Mouse (Mus musculus): ENCODE results near the gene Mrps7. TPM values are rescaled to one million over a fixed set of nuclear protein-coding genes. Genes with fewer than 3 reads are reported as not detected.
A peak's percentile ranks its signal among the peaks of the same experiment; 100 is the strongest.

The Mrps7 gene
- total RNA-seq, 2 experiments from 2014 or later: 67.0 to 69.9 TPM

DNA sequence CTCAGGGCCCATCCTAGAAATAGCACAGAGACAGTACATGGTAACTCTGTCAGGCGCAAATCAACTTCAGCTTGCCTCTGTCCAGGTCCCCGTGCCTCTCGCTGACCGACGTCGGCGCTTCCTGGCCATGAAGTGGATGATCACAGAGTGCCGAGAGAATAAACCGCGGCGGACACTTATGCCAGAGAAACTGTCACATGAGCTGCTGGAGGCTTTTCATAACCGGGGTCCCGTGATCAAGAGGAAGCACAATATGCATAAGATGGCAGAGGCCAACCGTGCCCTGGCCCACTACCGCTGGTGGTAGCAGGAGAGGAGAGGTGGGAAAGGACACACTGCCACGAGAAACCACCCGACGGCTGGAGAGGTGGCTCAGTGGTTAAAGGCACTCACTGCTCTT, 3.0 kb downstream of the Mrps7 start:
- no peak for DNase-seq
- intact Hi-C loops (cut with DNase I): no loop called here

DNA sequence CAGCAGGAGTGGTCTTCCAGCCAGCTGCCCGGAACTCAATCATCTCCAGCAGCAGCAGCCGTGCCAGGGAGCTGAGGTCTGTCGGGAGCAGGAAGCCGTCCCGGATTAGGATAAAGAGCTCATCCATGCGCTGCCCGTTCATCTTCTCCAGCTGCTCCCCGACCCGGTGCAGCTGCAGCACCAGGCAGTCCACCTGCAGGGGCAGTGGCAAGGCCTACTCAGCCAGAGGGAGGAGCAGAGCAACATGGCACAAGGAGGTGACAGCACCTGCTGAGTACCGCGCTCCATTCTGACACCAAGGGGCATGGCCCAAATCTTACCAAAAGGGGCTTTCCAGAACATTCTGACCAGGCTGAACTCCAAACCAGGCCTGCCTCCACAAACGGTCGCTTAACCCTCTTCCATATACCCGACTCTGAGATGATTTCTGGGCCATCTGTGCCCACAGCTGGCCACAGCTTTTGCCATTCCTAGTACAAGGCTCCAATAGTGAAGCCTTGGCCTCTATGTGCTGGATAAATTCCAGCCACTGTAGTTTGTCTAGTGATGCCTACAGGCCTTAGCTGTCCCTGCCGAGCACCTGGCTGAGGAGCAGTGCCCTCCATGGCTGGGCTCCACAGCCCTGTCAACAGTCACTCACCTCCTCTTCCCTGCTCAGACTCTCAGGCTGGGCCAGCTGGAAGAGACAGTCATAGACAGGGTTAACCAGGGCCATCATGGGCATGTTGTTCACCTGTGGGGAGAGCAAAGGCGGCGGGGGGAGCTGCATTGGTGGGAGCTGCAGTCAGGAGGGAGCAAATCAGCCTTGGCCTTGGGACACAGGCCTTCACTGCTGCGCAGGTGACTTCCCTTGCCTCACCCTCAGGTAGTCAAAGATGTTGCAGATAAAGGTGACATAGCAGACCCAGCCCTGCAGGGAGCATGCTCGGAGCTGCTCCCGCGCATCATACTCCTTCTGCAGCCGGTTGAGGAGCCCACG, 5.0 kb downstream of the Mrps7 start:
- intact Hi-C loops (cut with DNase I): no loop called here
- DNase-seq: no peak

DNA sequence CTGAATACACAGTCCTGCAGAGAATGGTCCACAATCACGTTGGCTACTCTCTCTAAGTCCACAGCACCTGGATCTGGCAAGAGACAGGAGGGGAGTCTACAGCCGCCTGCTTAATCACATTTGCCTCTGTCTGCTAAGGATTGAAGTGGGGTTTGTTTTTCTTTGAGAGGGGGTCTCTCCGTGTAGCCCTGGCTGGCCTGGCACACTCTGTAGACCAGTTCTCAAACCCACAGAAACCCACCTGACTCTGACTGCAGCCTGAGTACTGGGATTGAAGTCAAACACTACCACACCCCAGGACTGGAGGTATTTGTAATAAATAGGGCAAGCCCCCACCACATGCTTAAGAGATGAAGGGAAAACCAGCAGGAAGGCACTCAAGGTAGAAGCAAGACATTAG, 5.9 kb downstream of the Mrps7 start:
- DNase-seq: no peak
- intact Hi-C loops (cut with DNase I): no loop called here

DNA sequence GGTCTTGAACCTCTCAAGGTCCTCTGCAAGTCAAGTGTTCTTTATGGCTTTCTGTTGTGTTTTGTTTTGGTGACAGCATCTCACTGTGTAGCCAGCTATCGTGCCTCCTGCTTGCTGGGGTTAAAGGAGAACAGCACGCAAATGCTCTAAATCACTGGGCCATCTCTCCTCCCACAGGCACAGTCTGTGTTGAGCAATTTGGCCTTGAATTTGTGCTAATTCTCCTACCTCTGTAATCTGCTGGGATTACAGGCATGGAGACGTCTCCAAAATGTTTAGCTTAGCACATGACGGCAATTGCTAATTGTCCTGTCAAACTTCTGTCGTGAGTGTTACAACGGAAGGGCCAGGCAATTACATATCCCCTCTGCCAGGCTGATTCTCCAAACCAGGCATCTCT, 7.4 kb downstream of the Mrps7 start:
- intact Hi-C loops (cut with DNase I): no loop called here
- no peak for DNase-seq

DNA sequence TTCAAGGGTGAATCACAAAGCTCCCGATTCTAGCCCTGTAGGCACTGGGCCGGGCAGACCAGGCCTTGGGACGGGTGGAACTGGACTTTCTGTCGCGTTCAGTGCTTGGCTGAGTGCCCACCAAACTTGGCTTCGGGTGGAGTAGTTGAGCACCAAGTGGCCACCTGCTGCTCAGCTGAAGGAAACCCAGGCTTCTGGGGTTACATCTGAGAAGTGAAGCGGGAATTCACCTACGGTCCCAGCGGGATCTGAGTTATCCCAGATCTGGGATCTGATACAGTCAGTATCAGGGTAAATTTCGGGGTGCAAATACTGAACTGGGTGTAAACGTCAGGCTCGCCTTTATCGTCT, 8.3 kb downstream of the Mrps7 start:
- intact Hi-C loops (cut with DNase I): no loop called here
- peak; percentile 83 to 90 for DNase-seq

DNA sequence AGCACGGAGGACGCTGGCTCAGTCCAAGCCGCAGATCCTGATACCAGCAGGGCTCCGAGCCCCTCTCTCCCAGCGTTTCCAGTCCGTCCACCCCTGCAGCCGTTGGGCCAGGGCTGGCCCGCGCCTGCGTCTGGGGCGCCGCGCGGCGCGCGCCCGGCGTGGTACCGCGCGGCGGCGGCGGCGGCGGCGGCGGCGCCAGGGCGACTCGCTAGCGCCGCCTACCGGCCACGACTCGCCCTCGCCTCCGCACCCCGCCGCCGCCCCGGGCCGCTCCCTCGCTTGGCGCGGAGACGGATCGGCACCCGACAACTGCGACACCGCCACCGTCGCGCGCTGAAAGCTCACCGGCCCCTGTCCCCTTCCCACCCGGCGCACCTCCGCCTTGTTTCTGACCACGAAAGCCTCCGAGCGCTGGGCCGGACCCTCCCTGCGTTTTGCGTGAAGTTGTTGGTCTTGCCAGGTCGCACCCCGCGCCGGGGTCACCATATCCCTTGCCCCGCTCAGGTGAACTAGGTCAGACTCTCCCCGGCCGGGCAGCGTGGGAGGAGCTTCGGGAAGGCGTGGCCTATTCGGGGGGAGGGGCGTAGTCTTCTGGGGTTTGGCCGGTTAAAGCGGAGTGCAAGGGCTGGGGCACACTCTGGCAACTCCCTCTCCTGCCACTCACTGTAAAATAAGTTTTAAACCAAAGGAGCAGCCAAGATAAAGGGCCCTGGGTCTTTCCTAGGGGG, 8.8 kb downstream of the Mrps7 start, which contains the start of gene Mif4gd:
Gene Mif4gd, minus strand, starts transcription at position 560 of the 728 bp plus-strand sequence.
- DNase-seq: peak; percentile 91 to 95

DNA sequence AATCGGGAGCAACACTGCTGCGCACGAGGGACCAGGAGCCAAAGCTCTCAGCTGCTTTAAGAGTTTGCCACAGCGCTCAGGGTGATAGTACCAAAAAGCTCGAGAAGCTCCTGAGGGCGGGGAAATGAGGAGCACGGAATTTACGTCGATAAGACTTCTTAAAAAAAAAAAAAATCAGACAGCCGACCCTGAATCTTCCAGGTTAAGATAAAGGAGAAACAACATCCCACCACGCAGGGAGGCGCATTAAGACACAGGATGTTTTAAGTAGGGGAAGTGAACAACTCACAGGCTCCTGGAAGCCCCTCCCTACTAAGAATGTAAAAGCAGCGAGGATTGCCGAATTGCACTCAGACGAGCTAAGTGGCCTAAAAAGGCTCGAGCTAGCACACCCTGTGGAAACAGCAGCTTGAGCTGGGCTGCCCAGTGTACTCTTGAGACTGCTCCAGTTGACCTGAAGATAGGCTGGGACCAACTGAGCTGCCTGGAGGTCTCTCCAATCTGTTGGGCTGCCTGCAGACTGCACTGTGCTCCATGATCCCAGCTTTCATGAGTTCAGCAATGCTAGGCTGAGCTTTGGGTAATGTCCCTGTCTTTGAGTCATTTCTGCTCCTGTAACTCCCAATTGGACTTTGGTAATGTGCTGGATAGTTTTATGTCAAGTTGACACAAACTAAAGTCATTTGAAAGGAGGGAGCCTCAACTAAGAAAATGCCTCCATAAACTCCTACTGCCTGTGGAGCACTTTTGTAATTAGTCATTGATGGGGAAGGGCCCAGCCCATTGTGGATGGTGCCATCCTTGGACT, 9.6 kb downstream of the Mrps7 start:
- DNase-seq: peak in 1 of 2 experiments; percentile 38
- intact Hi-C loops (cut with DNase I): no loop called here

More for the DNA sequence above, 8.8 kb downstream of the Mrps7 start, which contains the start of gene Mif4gd:
- intact Hi-C loops (cut with DNase I): no loop called here

DNA sequence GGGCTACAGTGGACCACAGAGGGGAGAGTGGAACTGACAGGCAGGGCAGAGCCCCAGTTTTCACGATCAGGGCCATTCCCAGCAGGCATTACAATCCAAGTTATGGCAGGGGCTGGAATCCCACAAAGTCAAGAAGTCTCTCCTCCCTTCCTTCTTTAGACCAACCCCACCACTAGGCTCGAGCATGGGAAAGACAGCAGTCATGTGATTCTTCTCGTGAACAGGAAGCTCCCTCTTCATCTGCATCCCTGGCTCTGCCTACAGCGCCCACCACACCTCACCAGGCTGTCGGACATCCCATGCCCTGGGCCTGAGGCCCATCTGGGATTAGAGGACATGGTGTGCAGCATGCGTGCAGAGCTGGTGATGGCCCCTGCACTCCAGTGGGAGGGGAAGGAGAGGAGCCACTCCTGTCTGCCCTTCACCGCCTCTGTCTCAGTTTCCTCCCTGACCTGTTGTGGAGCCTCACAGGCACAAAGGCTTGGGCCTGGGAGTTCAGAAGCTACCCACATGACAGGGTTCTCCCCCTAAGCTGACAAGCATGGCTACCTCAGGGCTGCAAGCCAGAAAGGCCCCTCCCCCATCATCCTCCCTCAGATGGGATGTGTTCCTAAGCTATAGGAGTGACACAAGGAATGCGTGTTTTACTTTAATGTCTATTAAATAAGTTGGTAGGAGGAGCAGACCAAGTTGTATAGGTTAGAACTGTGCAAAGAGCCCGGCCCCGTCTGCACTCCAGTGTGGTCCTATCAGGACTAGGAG, 10.8 kb downstream of the Mrps7 start:
- intact Hi-C loops (cut with DNase I): no loop called here

DNA sequence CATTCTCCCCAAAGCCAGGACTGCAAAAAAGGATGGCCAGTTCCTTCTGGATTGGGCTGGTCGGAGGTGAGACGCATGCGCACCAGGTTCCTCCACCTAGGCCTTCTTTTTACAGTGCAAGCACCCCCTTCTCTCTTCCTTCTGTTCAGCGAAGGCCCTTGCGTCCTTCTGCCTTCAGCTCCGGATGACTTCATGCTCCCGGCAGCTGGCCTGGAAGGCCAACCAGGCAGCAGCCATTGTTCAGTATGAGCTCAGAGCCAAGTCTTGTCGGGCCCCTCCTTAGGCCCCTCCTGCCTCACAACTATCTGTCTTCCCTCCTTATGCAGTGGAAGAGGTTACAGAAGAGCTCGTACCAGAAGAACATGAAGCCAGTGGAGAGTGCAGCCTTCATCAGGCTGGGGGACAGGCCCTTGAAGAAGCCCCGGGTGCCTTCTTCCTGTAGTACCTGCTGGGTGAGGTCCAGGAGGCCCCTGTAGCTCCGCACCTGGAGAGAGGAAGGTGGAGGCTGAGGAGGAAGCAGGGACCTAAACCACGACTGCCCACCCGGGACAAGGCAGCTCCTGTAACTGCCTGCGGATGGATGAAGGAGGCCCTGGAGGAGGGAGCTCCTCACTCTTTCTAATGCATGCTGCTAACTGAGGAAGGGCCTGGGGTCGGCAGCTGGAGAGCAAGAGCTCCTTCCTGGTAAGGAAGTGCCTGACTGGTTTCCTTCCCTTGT, 11.5 kb downstream of the Mrps7 start:
- peak; percentile 39 to 54 for DNase-seq
- intact Hi-C loops (cut with DNase I): no loop called here

More for the DNA sequence above, 10.8 kb downstream of the Mrps7 start:
- DNase-seq: no peak

DNA sequence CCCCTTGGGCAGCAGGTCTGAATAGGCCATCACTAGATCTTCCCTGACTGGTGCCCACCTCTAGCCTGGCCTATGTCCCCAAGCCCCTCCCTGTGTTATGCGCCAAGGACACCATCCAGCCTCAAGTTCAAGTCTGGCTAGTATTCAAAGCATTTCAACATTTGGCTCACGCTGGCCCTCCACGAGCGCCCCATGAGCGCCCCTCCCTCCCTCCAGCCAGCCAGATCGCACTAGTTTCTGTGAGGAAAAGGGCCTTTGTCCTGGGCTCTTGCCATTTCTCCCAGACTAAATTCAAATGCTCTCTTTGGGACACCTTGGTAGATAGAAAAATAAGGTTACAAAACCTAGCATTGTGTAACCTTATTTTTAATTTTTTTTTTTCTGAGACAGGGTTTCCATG, 12.2 kb downstream of the Mrps7 start:
- peak in 1 of 2 experiments; percentile 29 for DNase-seq
- intact Hi-C loops (cut with DNase I): no loop called here

DNA sequence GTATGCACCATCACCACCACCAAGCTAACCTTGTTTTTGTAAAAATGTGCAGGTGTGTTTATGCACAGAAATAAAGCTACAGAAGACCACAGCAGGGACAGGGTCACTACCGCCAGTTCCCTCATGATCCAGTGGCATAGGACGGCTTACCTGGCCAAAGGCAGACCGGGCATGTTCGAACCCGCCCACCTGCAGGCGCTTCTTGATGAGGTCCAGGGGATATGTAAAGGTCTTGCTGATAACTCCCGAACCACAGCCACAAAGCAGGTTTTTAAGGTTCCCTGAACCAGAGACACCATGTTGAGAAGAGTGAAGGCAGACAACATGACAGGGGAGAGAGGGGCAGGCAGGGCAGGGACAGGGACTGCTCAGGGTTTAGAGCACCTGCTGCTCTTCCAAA, 12.6 kb downstream of the Mrps7 start:
- DNase-seq: no peak
- intact Hi-C loops (cut with DNase I): no loop called here

DNA sequence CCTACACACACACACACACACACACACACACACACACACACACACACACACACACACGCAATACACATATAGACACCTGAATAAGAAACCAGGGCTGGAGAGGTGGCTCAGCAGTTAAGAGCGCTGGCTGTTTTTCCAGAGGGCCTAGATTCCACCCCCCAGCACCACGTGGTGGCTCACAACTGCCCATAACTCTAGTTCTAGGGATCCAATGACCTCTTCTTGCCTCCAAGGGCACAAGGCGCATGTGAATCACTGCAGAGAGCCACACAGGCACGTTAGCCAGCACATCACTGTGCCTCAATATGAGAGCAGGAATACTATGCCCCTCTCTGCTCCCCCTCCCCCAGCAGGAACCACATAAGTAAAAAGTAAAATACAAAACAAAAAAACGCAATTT, 13.2 kb downstream of the Mrps7 start:
- no peak for DNase-seq
- intact Hi-C loops (cut with DNase I): no loop called here

DNA sequence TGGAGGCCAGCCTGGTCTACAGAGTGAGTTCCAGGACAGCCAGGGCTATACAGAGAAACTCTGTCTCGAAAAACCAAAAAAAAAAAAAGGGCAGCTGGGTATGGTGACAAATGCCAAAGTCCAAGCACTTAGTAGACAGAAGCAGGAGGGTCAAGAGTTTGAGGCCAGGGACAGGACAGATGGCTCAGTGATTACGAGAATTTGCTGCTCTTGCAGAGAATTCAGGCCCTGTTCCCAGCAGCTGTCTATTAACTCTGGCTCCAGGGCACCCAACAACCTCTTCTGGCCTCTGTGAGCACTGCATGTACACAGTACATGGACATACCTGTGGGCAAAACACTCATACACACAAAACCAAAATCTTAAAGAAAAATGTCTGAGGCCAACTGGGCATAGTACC, 14.3 kb downstream of the Mrps7 start:
- no peak for DNase-seq
- intact Hi-C loops (cut with DNase I): no loop called here

DNA sequence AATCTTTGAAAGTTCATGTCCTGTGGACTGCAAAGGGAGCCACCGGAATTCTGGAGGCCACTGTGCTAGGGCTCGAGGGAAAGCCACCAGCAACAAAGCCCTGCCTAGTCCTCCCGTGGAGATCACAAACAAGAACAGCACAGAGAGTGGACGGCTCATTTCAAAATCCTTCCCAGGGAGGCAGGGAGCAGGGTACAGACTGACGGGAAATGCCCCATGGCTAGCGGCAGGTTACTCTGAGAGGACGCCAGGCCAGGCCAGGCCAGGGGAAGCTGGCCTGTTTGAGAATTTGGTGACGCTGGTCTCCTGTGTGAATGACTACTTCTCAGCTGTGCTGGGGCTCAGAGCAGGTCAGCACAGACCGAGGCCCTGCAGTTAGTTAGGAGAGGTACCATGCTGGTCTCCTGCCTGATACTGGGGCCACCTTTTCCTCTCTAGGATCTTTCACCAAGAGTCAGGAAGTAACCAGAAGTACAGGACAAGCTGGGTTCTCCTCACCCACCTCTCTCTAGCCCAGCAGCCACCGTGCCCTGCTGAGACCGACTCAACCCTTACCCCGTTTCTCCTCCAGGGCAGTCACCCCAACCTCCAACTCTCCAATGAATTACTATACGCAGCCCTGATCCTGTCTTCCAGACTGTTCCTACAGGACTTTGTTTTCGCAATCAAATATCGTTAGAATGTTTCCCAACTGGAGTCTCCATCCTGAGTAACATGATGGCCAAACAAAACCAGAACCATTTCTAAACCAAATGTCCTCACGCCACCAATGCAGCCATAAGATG, 15.2 kb downstream of the Mrps7 start:
- no peak for DNase-seq
- intact Hi-C loops (cut with DNase I): no loop called here

DNA sequence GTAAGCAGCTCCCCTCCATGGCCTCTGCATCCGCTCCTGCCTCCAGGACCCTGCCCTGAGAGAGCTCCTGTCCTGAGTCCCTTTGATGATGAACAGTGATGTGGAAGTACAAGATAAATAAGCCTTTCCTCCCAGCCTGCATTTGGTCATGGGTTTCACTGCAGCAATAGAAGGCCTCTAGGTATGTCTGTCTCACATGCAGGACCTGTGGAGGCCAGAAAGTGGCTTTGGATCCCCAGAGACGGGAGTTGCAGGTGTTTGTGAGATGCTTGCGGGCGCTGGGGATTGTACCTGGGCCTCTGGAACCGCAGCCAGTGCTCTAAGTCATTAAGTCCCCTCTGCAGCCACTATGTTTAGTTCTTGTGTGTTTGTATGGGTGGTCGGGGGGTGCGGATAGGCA, 16.2 kb downstream of the Mrps7 start:
- intact Hi-C loops (cut with DNase I): no loop called here
- no peak for DNase-seq

DNA sequence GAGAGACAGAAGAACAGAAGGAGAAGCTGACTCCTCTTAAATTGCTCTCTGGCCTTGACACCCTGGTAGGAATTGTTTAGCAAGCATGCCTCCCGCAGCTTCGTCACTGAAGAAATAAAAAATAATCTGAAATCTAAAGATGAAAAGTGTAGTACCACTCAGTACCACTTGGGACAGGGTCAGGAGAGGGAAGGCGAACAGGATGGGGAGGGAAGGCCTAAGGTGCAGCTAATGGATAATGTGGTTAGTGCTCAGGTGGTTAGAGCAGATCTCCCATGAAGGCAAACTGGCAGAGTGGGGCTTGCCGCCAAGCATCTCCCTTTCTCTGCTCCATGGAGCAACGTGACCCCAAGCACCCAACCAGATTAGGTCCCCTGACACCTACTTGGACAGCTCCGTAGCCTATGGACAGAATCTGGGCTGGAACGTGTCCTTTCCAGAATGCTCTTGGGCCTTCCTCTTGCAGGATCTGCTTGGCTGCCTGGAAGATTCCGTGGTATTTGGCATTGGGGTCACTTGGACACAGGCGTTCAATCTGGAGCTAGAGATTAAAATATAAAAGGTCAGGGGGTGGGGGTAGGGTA, 19.9 kb downstream of the Mrps7 start:
- intact Hi-C loops (cut with DNase I): no loop called here
- no peak for DNase-seq

DNA sequence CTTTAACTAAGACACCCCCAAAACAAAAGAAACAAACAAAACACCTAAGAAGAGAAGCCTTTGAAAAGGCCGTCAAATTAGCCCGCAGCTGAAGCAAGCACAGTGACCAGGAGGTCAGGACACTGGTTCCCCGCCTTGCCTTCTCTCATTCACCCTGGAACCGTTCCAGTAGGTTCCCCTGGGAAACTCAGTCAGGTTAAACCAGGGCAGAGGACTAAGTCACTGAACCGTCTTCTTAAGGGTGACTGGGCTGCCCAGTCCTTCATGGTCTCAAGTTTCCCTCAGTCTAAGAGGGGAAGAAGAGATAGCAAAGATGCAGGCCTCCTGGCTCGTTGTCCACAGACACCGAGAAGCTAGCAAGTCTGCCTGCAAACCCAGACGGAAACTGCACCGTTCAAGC, 22.2 kb downstream of the Mrps7 start:
- intact Hi-C loops (cut with DNase I): no loop called here
- DNase-seq: peak in 1 of 2 experiments; percentile 46

Data from heart, postnatal 14 days (tissue).